Mouse (Mus musculus): ENCODE results near the gene Tle3. TPM values are rescaled to one million over a fixed set of nuclear protein-coding genes. Genes with fewer than 3 reads are reported as not detected.

Tle3 gene
- 22.4 and 23.9 TPM in 2 replicates for polyA plus RNA-seq (2014; fragmentation: Nextera tagmentation; extraction: Ambion mirVana)

DNA sequence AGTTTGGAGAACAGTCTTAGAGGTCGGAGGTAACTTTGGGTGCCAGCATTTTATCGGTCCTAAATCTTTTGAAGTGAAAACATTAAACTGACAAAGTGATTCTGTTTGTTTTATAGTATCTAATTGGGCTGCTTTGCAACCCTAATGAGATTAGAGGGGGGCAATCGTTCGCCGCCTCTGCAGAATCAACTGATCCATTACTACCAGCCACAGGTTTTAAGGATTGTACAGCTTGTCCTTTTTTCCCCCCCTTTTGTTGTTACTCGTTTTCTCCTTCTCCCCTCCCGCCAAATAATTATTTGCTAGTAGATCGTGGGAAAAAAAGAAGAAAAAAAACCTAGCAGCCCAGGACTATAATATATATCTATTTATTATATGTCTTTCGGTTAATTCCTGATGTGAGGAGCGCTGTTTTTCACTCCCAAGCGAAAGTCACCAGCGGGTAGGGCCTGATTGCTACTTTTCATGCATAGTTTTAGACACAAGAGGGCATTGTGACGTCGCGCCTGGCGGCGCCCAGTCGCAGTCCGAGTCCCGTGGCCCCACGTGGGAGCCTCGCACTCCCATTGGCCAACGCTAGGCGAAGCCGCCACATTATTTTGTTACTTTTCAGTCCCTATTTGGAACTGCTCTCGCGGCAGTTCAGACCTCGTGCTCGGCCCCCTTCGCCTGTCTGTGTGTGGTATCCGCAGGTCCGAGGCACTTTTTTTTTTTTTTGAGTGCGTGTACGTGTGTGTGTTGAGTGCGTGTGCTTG, at the start of gene Tle3:
TSS of gene Tle3 (plus strand) at position 612 of the 755 bp plus-strand sequence.
- Histone ChIP-seq H3K9ac (peak within 1 kb of the TSS; percentile 99), H3K4me2 (replicated peaks) (peak within 1 kb of the TSS; percentile 83), H3K9me3 (ENCODE audit: control insufficient read depth, low read length) (no peaks in the 10 kb centered on the region), H3K36me3 (replicated peaks; ENCODE audit: control insufficient read depth, insufficient read depth) (peaks cover 3% of the 10 kb centered on the region; the same call in 1 of the 2 replicates), H3K4me1 (replicated peaks; ENCODE audit: control insufficient read depth, insufficient read depth, low read length) (peaks cover 55% of the 10 kb centered on the region), H3K27ac (peak within 1 kb of the TSS; percentile 93), H3K4me3 (replicated peaks; ENCODE audit: low read length) (peak within 1 kb of the TSS; percentile 91), H3K27me3 (ENCODE audit: control insufficient read depth, insufficient read depth, low read length) (no peaks in the 10 kb centered on the region; the same call in 1 of the 2 replicates)
- DNase-seq (ENCODE audit: low spot score) (peak; percentile 99), ATAC-seq (ENCODE audit: low FRiP score) (peak; percentile 68)
- 0% methylated on average over 35 of the region's 35 CpGs for WGBS

DNA sequence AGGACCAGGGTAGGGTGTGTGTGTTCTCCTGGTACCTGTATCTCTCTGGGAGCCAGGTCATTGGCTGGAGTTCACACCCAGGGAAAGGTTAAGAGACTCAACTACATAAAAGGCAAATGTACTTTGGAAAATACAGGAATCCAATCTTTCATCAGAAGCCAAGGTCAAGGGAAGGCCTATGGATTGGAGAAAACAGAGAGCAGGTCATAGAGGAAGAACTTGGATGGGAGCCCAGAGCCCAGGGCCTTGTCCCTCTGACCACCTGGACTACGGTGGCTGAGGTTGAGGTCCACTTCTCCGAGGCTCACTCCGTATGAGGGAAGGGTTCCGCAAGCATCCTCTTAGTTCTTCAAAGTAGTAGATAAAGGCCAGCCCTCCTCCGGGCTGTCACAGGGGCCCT, 48.9 kb upstream of the Tle3 start:
- Histone ChIP-seq H3K4me3 (replicated peaks; ENCODE audit: low read length) (no peak overlapping the region), H3K27me3 (ENCODE audit: control insufficient read depth, insufficient read depth, low read length) (0 out of 2 replicates have a peak, but pooled peaks cover 6% of the 10 kb centered on the region), H3K9ac (no peak overlapping the region), H3K36me3 (replicated peaks; ENCODE audit: control insufficient read depth, insufficient read depth) (no peaks in the 10 kb centered on the region), H3K27ac (no peak overlapping the region), H3K9me3 (ENCODE audit: control insufficient read depth, low read length) (no peaks in the 10 kb centered on the region), H3K4me2 (replicated peaks) (no peak overlapping the region), H3K4me1 (replicated peaks; ENCODE audit: control insufficient read depth, insufficient read depth, low read length) (peaks cover 24% of the 10 kb centered on the region)
- DNase-seq (ENCODE audit: low spot score): no peak
- WGBS: 89% methylated on average over 5 of the region's 5 CpGs
- no peak for ATAC-seq (ENCODE audit: low FRiP score)

DNA sequence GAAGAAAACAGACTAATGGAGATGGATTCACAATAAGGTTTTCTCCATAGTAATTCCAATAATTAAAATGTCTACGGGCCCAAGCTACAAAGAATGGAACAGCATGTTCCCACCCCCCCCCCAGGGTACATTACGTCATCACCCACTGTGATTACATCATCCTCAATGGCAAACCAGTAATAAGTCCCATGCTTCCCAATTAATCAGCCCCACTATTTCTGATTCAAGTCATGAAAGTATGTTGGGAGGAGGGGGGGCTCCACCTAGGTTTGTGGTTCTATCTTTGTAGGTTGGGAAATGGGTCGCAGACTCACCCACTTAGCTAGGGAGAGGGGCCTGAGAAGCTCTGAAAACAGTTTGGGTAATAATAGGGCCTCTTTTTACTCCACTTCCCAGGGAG, 48.3 kb upstream of the Tle3 start:
- Histone ChIP-seq H3K9me3 (ENCODE audit: control insufficient read depth, low read length) (no peaks in the 10 kb centered on the region), H3K4me2 (replicated peaks) (no peak overlapping the region), H3K4me3 (replicated peaks; ENCODE audit: low read length) (no peak overlapping the region), H3K36me3 (replicated peaks; ENCODE audit: control insufficient read depth, insufficient read depth) (no peaks in the 10 kb centered on the region), H3K9ac (no peak overlapping the region), H3K27ac (0 out of 2 replicates have a peak overlapping the region, but pooled peaks have one; percentile 43), H3K4me1 (replicated peaks; ENCODE audit: control insufficient read depth, insufficient read depth, low read length) (peaks cover 24% of the 10 kb centered on the region), H3K27me3 (ENCODE audit: control insufficient read depth, insufficient read depth, low read length) (0 out of 2 replicates have a peak, but pooled peaks cover 6% of the 10 kb centered on the region)
- WGBS: 28% methylated on average over 3 of the region's 3 CpGs
- no peak for DNase-seq (ENCODE audit: low spot score)
- ATAC-seq (ENCODE audit: low FRiP score): no peak

DNA sequence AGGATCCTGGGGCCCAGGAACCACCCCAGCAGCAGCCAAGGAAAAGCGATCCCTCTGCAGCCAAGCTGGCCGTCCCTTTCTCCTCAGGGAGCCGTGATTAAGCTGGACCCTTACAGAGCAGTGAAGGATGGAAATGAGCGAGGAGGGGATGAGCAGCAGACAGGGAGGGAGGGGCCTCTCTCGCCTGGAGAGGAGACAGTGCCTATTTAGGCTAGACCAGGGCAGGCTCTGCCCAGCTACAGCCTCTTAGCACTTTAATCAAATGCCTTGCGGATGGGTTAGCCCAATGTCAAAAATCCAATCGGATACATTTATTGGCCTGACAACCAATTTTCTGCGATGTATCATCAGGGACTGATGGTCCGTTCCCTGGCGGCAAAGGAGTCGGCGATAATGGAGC, 47.8 kb upstream of the Tle3 start:
- DNase-seq (ENCODE audit: low spot score) (no peak), ATAC-seq (ENCODE audit: low FRiP score) (peak; percentile 46; the same call in 1 of the 2 replicates)
- Histone ChIP-seq H3K4me2 (replicated peaks) (0 out of 2 replicates have a peak overlapping the region, but pooled peaks have one; percentile 4), H3K27ac (0 out of 2 replicates have a peak overlapping the region, but pooled peaks have one; percentile 43), H3K9me3 (ENCODE audit: control insufficient read depth, low read length) (no peaks in the 10 kb centered on the region), H3K4me1 (replicated peaks; ENCODE audit: control insufficient read depth, insufficient read depth, low read length) (peaks cover 24% of the 10 kb centered on the region), H3K27me3 (ENCODE audit: control insufficient read depth, insufficient read depth, low read length) (0 out of 2 replicates have a peak, but pooled peaks cover 6% of the 10 kb centered on the region), H3K9ac (0 out of 2 replicates have a peak overlapping the region, but pooled peaks have one; percentile 16), H3K36me3 (replicated peaks; ENCODE audit: control insufficient read depth, insufficient read depth) (no peaks in the 10 kb centered on the region), H3K4me3 (replicated peaks; ENCODE audit: low read length) (no peak overlapping the region)
- WGBS: 6% methylated on average over 12 of the region's 12 CpGs

DNA sequence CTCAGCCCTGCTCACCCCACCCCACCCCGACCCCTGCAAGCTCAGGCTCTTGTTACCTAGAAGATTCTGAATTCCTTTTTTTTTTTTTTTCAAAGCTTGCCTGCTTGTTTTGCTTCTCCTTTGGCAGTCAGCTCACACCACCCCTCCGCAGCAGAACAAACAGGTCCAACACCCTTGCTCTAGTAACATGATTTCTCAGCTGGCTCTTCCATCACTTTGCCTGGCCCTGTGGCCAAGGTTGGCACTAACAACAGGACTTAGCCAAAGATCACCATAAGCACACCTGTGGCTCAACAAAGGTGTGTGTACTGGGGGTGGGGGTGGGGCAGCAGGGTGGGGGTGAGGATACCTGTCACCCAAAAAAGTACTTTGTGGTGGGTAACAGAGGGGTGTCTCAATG, 47.2 kb upstream of the Tle3 start:
- H3K4me2 ChIP-seq (replicated peaks): no peak overlapping the region
- no peaks in the 10 kb centered on the region for H3K9me3 ChIP-seq (ENCODE audit: control insufficient read depth, low read length)
- ATAC-seq (ENCODE audit: low FRiP score) (no peak), DNase-seq (ENCODE audit: low spot score) (no peak)
- no peaks in the 10 kb centered on the region for H3K36me3 ChIP-seq (replicated peaks; ENCODE audit: control insufficient read depth, insufficient read depth)
- H3K9ac ChIP-seq: no peak overlapping the region
- 0 out of 2 replicates have a peak, but pooled peaks cover 6% of the 10 kb centered on the region for H3K27me3 ChIP-seq (ENCODE audit: control insufficient read depth, insufficient read depth, low read length)
- H3K4me3 ChIP-seq (replicated peaks; ENCODE audit: low read length): no peak overlapping the region
- WGBS: 29% methylated on average over 2 of the region's 2 CpGs
- H3K27ac ChIP-seq: no peak overlapping the region
- peaks cover 21% of the 10 kb centered on the region for H3K4me1 ChIP-seq (replicated peaks; ENCODE audit: control insufficient read depth, insufficient read depth, low read length)

DNA sequence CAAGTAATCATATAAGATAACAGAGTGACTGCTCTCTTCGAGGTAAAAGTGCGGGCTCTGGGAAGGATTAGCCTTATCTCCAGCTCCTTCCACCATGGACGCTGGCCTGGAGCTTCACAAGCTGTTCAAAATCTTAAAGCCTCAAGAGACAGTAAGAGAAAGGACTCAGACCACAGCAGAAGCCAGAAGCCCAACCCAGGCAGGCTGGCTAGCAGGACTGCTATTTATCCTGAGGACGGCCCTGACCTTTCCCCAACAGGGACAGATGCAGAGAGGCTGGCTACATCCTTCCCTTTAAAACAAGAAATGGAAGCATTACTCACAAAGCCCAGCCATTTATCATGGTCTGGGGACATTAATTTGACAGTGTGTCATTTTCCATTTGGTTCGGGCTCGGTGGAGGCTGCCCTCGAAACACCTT, 46.2 kb upstream of the Tle3 start:
- no peak for ATAC-seq (ENCODE audit: low FRiP score)
- Histone ChIP-seq H3K27ac (no peak overlapping the region), H3K4me3 (replicated peaks; ENCODE audit: low read length) (no peak overlapping the region), H3K9ac (no peak overlapping the region), H3K4me2 (replicated peaks) (no peak overlapping the region), H3K4me1 (replicated peaks; ENCODE audit: control insufficient read depth, insufficient read depth, low read length) (peaks cover 21% of the 10 kb centered on the region), H3K27me3 (ENCODE audit: control insufficient read depth, insufficient read depth, low read length) (peaks cover 9% of the 10 kb centered on the region; the same call in 1 of the 2 replicates), H3K9me3 (ENCODE audit: control insufficient read depth, low read length) (no peaks in the 10 kb centered on the region), H3K36me3 (replicated peaks; ENCODE audit: control insufficient read depth, insufficient read depth) (no peaks in the 10 kb centered on the region)
- WGBS: 25% methylated on average over 7 of the region's 7 CpGs
- DNase-seq (ENCODE audit: low spot score): no peak

DNA sequence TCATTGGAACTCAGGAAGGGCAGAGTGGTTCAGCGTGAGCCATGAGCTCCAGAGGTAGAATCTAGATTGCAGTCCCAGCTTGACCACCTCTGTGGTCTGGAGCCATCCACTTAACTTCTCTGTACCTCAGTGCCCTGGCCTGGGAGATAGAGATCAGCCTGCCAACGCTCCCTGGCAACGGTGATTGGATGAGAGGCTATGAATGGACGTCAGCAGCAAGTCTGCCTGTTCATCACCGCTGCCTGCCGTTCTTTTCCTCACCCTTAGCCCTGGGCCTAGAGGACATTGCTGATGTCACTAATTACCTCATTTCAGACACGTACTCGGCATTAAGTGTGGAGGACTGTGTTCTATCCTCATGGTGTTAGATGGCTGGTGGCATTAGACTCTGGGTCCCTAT, 45.2 kb upstream of the Tle3 start:
- Histone ChIP-seq H3K9ac (no peak overlapping the region), H3K4me2 (replicated peaks) (no peak overlapping the region), H3K27me3 (ENCODE audit: control insufficient read depth, insufficient read depth, low read length) (peaks cover 10% of the 10 kb centered on the region; the same call in 1 of the 2 replicates), H3K27ac (no peak overlapping the region), H3K36me3 (replicated peaks; ENCODE audit: control insufficient read depth, insufficient read depth) (no peaks in the 10 kb centered on the region), H3K4me1 (replicated peaks; ENCODE audit: control insufficient read depth, insufficient read depth, low read length) (peaks cover 21% of the 10 kb centered on the region), H3K4me3 (replicated peaks; ENCODE audit: low read length) (no peak overlapping the region), H3K9me3 (ENCODE audit: control insufficient read depth, low read length) (no peaks in the 10 kb centered on the region)
- 53% methylated on average over 8 of the region's 8 CpGs for WGBS
- no peak for ATAC-seq (ENCODE audit: low FRiP score)
- no peak for DNase-seq (ENCODE audit: low spot score)

DNA sequence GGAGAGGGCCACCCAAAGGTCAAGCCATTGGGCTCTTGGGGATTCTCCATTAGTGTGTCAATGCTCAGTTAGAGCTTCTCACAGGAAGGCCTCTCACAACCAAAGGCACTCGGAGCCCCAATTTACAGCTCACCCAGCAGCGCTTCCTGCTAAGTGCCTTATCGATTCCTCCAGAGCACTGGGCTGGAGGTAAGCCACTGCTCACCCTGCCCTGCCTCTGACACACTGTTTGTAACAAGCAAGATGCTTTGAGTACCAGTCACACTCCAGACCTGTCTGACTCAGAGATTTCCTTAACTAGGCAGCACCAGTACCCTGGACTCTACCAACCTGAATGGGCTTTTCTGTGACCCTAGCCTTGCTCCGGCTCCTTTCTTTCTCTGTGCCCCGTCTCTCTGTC, 44.0 kb upstream of the Tle3 start:
- H3K4me3 ChIP-seq (replicated peaks; ENCODE audit: low read length): no peak overlapping the region
- H3K9me3 ChIP-seq (ENCODE audit: control insufficient read depth, low read length): no peaks in the 10 kb centered on the region
- no peak overlapping the region for H3K27ac ChIP-seq
- WGBS: 78% methylated on average over 5 of the region's 5 CpGs
- H3K4me1 ChIP-seq (replicated peaks; ENCODE audit: control insufficient read depth, insufficient read depth, low read length): peaks cover 21% of the 10 kb centered on the region
- H3K27me3 ChIP-seq (ENCODE audit: control insufficient read depth, insufficient read depth, low read length): peaks cover 4% of the 10 kb centered on the region; the same call in 1 of the 2 replicates
- H3K4me2 ChIP-seq (replicated peaks): no peak overlapping the region
- H3K9ac ChIP-seq: no peak overlapping the region
- no peak for DNase-seq (ENCODE audit: low spot score)
- no peaks in the 10 kb centered on the region for H3K36me3 ChIP-seq (replicated peaks; ENCODE audit: control insufficient read depth, insufficient read depth)
- ATAC-seq (ENCODE audit: low FRiP score): no peak

DNA sequence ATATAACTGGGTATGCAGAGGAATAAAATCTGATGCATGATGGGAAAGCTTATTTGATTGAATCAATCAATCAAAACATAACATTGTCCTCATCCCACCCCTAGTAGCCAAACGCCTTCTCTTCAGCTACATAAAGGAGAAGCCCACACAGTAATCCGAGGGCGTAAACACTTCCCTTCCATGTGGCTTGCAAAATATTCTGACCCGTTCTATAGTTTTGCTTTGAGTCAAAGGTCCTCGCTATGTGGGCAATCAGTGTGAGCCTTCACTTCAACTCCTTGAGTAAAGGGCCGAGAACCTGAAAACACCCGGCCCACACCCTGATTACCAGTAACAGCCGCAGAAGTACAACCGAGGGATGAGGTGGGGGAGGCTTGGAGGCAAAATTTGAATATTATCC, 41.4 kb upstream of the Tle3 start:
- H3K4me2 ChIP-seq (replicated peaks): no peak overlapping the region
- no peak for DNase-seq (ENCODE audit: low spot score)
- no peaks in the 10 kb centered on the region for H3K36me3 ChIP-seq (replicated peaks; ENCODE audit: control insufficient read depth, insufficient read depth)
- no peak overlapping the region for H3K9ac ChIP-seq
- 90% methylated on average over 9 of the region's 9 CpGs for WGBS
- no peaks in the 10 kb centered on the region for H3K9me3 ChIP-seq (ENCODE audit: control insufficient read depth, low read length)
- H3K4me3 ChIP-seq (replicated peaks; ENCODE audit: low read length): no peak overlapping the region
- H3K27me3 ChIP-seq (ENCODE audit: control insufficient read depth, insufficient read depth, low read length): peaks cover 4% of the 10 kb centered on the region; the same call in 1 of the 2 replicates
- H3K4me1 ChIP-seq (replicated peaks; ENCODE audit: control insufficient read depth, insufficient read depth, low read length): peaks cover 6% of the 10 kb centered on the region
- H3K27ac ChIP-seq: no peak overlapping the region
- no peak for ATAC-seq (ENCODE audit: low FRiP score)
